Mouse (Mus musculus) hindbrain, postnatal 0 days (tissue): ENCODE measurements around the gene 9830107B12Rik. TPM values are rescaled to one million over a fixed set of nuclear protein-coding genes. Genes with fewer than 3 reads are reported as not detected.
"Not testable (repeated sequence)": the region's sequence is repeated elsewhere in the genome, so short reads cannot be mapped to it uniquely, and the experiment has no call there.

Source experiments
- ATAC-seq: fragments of 200-750 bp; cut with Nextera tagmentation; 2 replicates; pipeline ENCODE4 v1.8.0; 2017; ENCODE audit warnings: mild to moderate bottlenecking, moderate TSS enrichment, moderate library complexity
- DNase-seq: peaks from one replicate; pipeline ENCODE4 v3.0.0-alpha.2; 2015; ENCODE audit warnings: low spot score
- H3K27ac ChIP-seq: fragments of 300-500 bp; sonication (generic); 2 replicates; pipeline ENCODE4 v1.5.1; 2014; ENCODE audit warnings: mild to moderate bottlenecking
- H3K27me3 ChIP-seq: fragments of 300-500 bp; sonication (generic); 2 replicates; pipeline ENCODE4 v1.6.1; 2014; ENCODE audit warnings: low read length, mixed read lengths; ENCODE audit not compliant: insufficient read depth
- H3K36me3 ChIP-seq: fragments of 300-500 bp; sonication (generic); 2 replicates; pipeline ENCODE4 v1.6.1; 2014; ENCODE audit warnings: low read length, mixed read lengths; ENCODE audit not compliant: insufficient read depth
- H3K4me1 ChIP-seq: fragments of 300-500 bp; sonication (generic); 2 replicates; pipeline ENCODE4 v1.6.1; 2014; ENCODE audit warnings: antibody characterized with exemption, low read length, mixed read lengths; ENCODE audit not compliant: insufficient read depth
- H3K4me2 ChIP-seq: fragments of 300-500 bp; sonication (generic); 2 replicates; pipeline ENCODE4 v1.6.1; 2014; ENCODE audit warnings: low read depth, mild to moderate bottlenecking, low read length, moderate library complexity, mixed read lengths
- H3K4me3 ChIP-seq: fragments of 300-500 bp; sonication (generic); 2 replicates; pipeline ENCODE4 v1.5.1; 2014; ENCODE audit warnings: low read length
- H3K9ac ChIP-seq: fragments of 300-500 bp; sonication (generic); replicated peaks from 2 replicates; pipeline ENCODE4 v1.6.1; 2014; ENCODE audit warnings: mild to moderate bottlenecking, low read length, moderate library complexity, mixed read lengths
- H3K9me3 ChIP-seq: fragments of 300-500 bp; sonication (generic); 2 replicates; pipeline ENCODE4 v1.6.1; 2016; ENCODE audit warnings: low read length, mixed read lengths
- CTCF ChIP-seq: IDR thresholded peaks from 2 replicates; pipeline ENCODE4 v1.5.1; 2016; ENCODE audit warnings: antibody characterized with exemption, control low read depth, low read depth
- WGBS: fragments of 180-500 bp; shearing (Covaris S2); extraction: QIAGEN DNeasy Blood & Tissue Kit; methylation state at CpG from one replicate; pipeline ENCODE4 v1.1.7; 2014; 5-methylcytosine and 5-hydroxymethylcytosine counted together
- polyA plus RNA-seq: library from polyadenylated mRNA; unstranded; fragments of >200 nt; fragmentation: Nextera tagmentation; extraction: Ambion mirVana; gene quantifications from 2 replicates; pipeline ENCODE4 v1.2.1, GENCODE M21; 2015
- total RNA-seq: library from RNA; depleted of rRNA; stranded (reverse); fragments of >200 nt; gene quantifications from 2 replicates; pipeline ENCODE4 v1.2.3, GENCODE M21; 2014; rRNA removed

The 9830107B12Rik gene
- total RNA-seq: not detected in 2 replicates
- polyA plus RNA-seq: not detected in 2 replicates

DNA sequence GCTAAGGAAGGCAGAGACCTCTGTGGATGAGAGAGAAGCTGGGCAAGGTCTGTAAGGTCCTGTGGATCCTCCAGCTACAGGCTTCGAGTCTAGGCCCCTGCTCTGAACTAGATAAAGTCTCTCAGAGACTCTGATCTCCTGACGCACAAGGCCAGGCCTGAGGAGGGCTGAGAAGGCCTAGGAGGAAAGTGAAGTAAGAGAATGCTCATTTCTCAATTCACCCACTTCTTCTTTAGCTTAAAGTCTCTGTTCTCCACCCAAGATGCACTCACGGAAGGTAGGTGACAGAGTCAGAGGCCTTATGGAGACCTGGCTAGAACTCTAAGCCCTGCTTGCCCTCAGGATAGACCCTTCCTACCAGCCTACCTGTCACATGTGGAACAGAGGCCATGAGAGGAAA, at the start of gene 9830107B12Rik:
TSS of gene 9830107B12Rik (minus strand) at position 149 of the 400 bp plus-strand sequence.
- WGBS: 80% methylated on average over 3 of the region's 3 CpGs
- ATAC-seq: no peak
- TF ChIP-seq CTCF: no peak

DNA sequence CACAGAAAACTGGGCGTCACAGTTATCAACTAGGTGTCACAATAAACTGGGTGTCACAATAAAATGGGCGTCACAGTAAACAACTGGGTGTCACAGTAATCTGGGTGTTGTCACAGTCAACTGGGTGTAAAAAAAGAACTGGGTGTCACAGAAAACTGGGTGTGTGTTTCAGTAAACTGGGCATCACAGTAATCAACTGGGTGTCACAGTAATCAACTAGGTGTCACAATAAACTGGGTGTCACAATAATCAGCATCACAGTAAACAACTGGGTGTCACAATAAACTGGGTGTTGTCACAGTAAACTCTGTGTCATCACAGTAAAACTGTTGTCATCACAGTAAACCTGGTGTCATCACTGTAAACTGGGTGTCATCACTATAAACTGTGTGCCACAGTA, 46.3 kb upstream of the 9830107B12Rik start:
- Histone ChIP-seq H3K4me2 (no peak overlapping the region), H3K9me3 (no peaks in the 10 kb centered on the region), H3K4me1 (no peaks in the 10 kb centered on the region), H3K9ac (no peak overlapping the region), H3K4me3 (no peak overlapping the region), H3K27me3 (no peaks in the 10 kb centered on the region), H3K36me3 (no peaks in the 10 kb centered on the region), H3K27ac (no peak overlapping the region)
- no peak for ATAC-seq
- no peak for DNase-seq
- no peak for TF ChIP-seq CTCF
- 75% methylated on average over 2 of the region's 2 CpGs for WGBS

More for the DNA sequence above, at the start of gene 9830107B12Rik:
- Histone ChIP-seq H3K9ac (no peak within 1 kb of the TSS), H3K4me3 (no peak within 1 kb of the TSS), H3K9me3 (no peaks in the 10 kb centered on the region), H3K27me3 (no peaks in the 10 kb centered on the region), H3K4me1 (no peaks in the 10 kb centered on the region), H3K27ac (no peak within 1 kb of the TSS), H3K36me3 (no peaks in the 10 kb centered on the region), H3K4me2 (no peak within 1 kb of the TSS)
- DNase-seq: no peak

DNA sequence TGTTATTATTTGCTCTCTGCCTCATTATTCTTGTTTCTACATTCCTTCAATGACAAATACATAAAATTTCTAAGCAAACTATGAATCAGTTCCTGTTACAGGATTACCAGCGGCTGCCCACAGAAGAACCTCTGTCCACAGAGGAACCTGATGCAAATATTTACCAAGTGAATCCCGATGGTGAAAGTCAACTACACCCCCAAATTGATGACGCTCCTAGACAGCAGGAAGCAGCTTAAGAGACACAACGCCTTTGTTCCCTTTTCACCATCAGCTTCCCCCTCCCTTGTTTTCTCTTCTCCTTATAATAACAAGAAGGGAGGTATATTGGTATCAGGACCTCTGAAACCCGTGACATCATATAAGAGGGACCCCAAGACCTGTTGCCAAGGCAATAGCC, 39.2 kb upstream of the 9830107B12Rik start:
- TF ChIP-seq CTCF: no peak
- Histone ChIP-seq H3K4me3 (no peak overlapping the region), H3K27me3 (no peaks in the 10 kb centered on the region), H3K9me3 (no peaks in the 10 kb centered on the region), H3K27ac (no peak overlapping the region), H3K4me1 (no peaks in the 10 kb centered on the region), H3K36me3 (no peaks in the 10 kb centered on the region), H3K9ac (no peak overlapping the region), H3K4me2 (no peak overlapping the region)
- WGBS: 72% methylated on average over 5 of the region's 5 CpGs
- no peak for DNase-seq
- no peak for ATAC-seq

DNA sequence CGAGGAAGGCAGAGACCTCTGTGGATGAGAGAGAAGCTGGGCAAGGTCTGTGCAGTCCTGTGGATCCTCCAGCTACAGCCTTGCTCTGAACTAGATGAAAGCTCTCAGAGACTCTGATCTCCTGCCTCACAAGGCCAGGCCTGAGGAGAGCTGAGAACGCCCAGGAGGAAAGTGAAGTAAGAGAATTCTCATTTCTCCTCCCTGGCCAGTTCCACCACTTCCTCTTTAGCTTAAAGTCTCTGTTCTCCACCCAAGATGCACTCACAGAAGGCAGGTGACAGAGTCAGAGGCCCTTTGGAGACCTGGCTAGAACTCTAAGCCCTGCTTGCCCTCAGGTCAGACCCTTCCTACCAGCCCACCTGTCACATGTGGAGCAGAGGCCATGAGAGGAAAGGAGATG, 21.0 kb upstream of the 9830107B12Rik start, which contains the start of gene A530064D06Rik:
TSS of gene A530064D06Rik (minus strand) at position 173 of the 400 bp plus-strand sequence.
- not testable (repeated sequence) for H3K4me3 ChIP-seq, H3K27me3 ChIP-seq, H3K4me2 ChIP-seq, H3K27ac ChIP-seq, H3K36me3 ChIP-seq, H3K9me3 ChIP-seq, DNase-seq, ATAC-seq, H3K9ac ChIP-seq, H3K4me1 ChIP-seq
- 84% methylated on average over 2 of the region's 2 CpGs for WGBS

DNA sequence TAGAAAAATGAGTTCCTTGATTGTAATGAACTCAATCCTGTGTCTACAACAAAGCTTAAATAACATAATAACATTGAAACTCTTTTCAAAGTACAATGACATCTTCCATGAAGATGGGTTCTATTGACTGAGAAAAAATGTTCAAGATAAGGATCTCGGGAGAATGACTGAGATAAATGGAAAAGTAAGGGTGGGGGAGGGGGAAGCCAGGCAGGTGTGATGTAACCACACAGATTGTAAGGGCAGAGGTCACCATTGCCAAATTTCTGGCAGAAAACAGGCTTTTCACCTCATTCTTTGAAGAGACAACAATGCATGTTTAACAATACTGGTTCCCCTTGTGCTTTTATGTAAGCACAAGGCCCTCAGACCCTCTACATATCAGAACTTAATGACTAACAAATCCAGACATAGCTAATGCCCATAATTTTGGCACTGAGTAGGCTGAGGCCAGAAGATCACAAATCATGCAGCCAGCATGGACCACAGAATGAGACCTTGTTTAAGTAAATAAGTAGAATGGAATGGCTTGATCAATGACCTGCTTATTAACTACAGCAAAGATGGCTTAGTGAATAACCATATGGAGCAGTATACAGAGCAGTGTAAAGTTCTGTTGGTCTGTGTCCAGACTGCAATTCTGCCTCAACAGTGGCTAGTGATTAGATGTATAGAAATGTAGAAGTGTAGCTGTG, 11.5 kb upstream of the 9830107B12Rik start:
- H3K4me1 ChIP-seq: no peaks in the 10 kb centered on the region
- H3K4me2 ChIP-seq: no peak overlapping the region
- H3K9me3 ChIP-seq: 0 out of 2 replicates have a peak, but pooled peaks cover 4% of the 10 kb centered on the region
- WGBS: 76% methylated on average over 1 of the region's 1 CpGs
- no peak overlapping the region for H3K9ac ChIP-seq
- H3K36me3 ChIP-seq: no peaks in the 10 kb centered on the region
- DNase-seq (no peak), ATAC-seq (no peak)
- no peaks in the 10 kb centered on the region for H3K27me3 ChIP-seq
- no peak for TF ChIP-seq CTCF
- H3K4me3 ChIP-seq: no peak overlapping the region
- H3K27ac ChIP-seq: no peak overlapping the region

DNA sequence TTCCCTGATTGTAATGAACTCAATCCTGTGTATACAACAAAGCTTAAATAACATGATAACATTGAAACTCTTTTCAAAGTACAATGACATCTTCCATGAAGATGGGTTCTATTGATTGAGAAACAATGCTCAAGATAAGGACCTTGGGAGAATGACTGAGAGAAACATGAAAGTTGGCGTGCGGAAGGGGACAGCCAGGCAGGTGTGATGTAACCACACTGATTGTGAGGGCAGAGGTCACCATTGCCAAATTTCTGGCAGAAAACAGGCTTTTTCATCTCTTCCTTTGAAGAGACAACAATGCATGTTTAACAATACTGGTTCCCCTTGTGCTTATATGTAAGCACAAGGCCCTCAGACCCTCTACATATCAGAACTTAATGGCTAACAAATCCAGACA, 13.3 kb downstream of the 9830107B12Rik start:
- H3K4me1 ChIP-seq: no peaks in the 10 kb centered on the region
- H3K9me3 ChIP-seq: no peaks in the 10 kb centered on the region
- H3K27me3 ChIP-seq: no peaks in the 10 kb centered on the region
- whole genome bisulfite sequencing: 86% methylated on average over 2 of the region's 2 CpGs
- no peak overlapping the region for H3K4me2 ChIP-seq
- no peak overlapping the region for H3K27ac ChIP-seq
- no peak for TF ChIP-seq CTCF
- DNase-seq: no peak
- H3K9ac ChIP-seq: no peak overlapping the region
- no peak overlapping the region for H3K4me3 ChIP-seq
- H3K36me3 ChIP-seq: no peaks in the 10 kb centered on the region
- no peak for ATAC-seq

DNA sequence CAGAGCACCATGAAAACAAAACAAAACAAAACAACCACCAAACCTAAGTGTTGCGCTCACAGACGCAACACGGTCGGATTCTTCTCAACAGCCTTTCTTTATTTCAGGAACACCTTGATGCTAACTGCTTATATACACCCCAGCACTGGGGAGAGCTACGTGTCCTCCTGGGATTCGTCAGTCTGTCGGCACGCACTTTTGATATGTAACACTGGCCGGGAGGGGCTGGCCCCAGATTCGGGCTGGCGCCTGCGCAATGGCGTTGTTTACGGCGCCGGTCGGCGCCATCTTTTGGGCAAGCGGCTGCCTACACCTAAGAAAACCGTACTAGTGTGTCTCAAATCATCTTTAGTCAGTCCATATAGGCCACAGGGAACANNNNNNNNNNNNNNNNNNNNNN, 25.6 kb downstream of the 9830107B12Rik start:
- H3K27ac ChIP-seq: no peak overlapping the region
- DNase-seq (no peak), ATAC-seq (no peak)
- no peak overlapping the region for H3K9ac ChIP-seq
- H3K4me2 ChIP-seq: no peak overlapping the region
- no peaks in the 10 kb centered on the region for H3K9me3 ChIP-seq
- 95% methylated on average over 20 of the region's 20 CpGs for WGBS
- no peak for TF ChIP-seq CTCF
- H3K36me3 ChIP-seq: no peaks in the 10 kb centered on the region
- no peak overlapping the region for H3K4me3 ChIP-seq
- no peaks in the 10 kb centered on the region for H3K27me3 ChIP-seq
- no peaks in the 10 kb centered on the region for H3K4me1 ChIP-seq
